In the genomic region with DNA sequence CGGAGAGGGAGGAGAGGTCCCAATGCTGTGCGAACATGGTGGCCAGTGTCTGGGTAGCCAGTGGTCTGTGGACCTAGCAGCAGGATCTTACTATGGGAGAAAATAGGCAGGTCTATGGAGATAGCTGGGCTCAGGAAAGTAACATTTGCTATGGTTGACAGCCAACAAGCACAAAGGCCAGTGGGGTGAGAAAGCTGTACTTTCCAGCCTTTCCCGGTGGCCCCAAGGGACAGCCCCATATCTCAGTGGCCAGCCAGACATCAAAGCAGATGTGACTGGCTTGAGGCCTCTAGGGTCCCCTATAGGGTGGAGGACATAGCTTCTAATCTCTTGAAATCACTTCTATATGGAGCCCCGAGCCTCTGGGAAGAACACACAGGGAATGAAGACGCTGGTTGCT, we compare ENCODE assay signal across 14 mouse cellular contexts. TPM values are rescaled to one million over a fixed set of nuclear protein-coding genes. Genes with fewer than 3 reads are reported as not detected.
A peak's percentile ranks its signal among the peaks of the same experiment; 100 is the strongest.
DNase-seq lines count a peak whose midpoint lies in the region; ATAC-seq and TF ChIP-seq lines count a peak whose summit lies in the region.
"Had no signal": no experiment of that assay in that cellular context is flagged by ENCODE, and none has a peak within 500 bp of the region (broad histone marks: within the 10 kb centered on the region; RNA-seq: fewer than 3 reads in every experiment).

No protein-coding gene starts in this region.

- H3K4me1 ChIP-seq in brown adipose tissue, adult 24 weeks (ENCODE audit: control insufficient read depth, insufficient read depth, insufficient read length, low read length), result 0 out of 2 replicates have a peak, but pooled peaks cover 3% of the 10 kb centered on the region
- H3K4me1 ChIP-seq: forebrain, embryonic 13.5 days; intestine, embryonic 15.5 days had no signal

- intact Hi-C loops in gastrocnemius, adult 2 months (cut with DNase I), result loop anchor here (1.0 to 10.0 kb wide), 4 partner anchors 21 to 204 kb away; partner anchors contain the start of gene Med27

- H3K4me3 ChIP-seq in gastrocnemius, adult 2 months, result peak overlapping the region; percentile 57
- H3K4me3 ChIP-seq in brown adipose tissue, adult 24 weeks (ENCODE audit: insufficient read depth, low read depth, low read length), result no peak overlapping the region
- H3K4me3 ChIP-seq: embryonic facial prominence, embryonic 10.5 days; forebrain, embryonic 13.5 days; heart, embryonic 12.5 days; hindbrain, embryonic 10.5 days; intestine, embryonic 15.5 days had no signal

- ATAC-seq in activated CD4-positive, CD25-positive, alpha-beta regulatory T cell, adult 4 months, result no peak
- ATAC-seq: forebrain, embryonic 13.5 days; intestine, embryonic 15.5 days had no signal

- peak; percentile 51 for DNase-seq in cerebellum, adult 11-12 months
- DNase-seq in cerebellum, adult 9-11 months, result no peak
- no peak for DNase-seq in gastrocnemius, adult 2 months
- no peak for DNase-seq in gastrocnemius, adult 8-10 months (ENCODE audit: low spot score in 2 of 2)
- DNase-seq: forebrain, postnatal 0 days had no signal

- H3K27ac ChIP-seq in gastrocnemius, adult 2 months, result peak overlapping the region; percentile 92
- peak overlapping the region; percentile 98 for H3K27ac ChIP-seq in brown adipose tissue, adult 24 weeks (replicated peaks; ENCODE audit: low read depth, low read length)
- H3K27ac ChIP-seq: embryonic facial prominence, embryonic 10.5 days; forebrain, embryonic 13.5 days; hindbrain, embryonic 14.5 days; intestine, embryonic 15.5 days had no signal

- TF ChIP-seq CTCF in gastrocnemius, adult 2 months (IDR thresholded peaks at IDR 0.05), result no peak

RNA-seq across cellular contexts. Expression of gene Ntng2, which starts 35.8 kb away (rescaled TPM):
- 10 to 100 TPM; 25.0 to 27.0 TPM for total RNA-seq in gastrocnemius, adult 2 months (2021)
- 10 to 100 TPM; 16.7 to 30.4 (median 26.0) TPM for total RNA-seq in gastrocnemius, adult 8-10 months (2022)
- 5.6 and 10.0 TPM in 2 replicates for polyA plus RNA-seq in brown adipose tissue, adult 24 weeks (2012; ENCODE audit: insufficient read depth, insufficient read length, missing spikeins)
- 1 to 10 TPM; 3.8 to 5.7 TPM for polyA plus RNA-seq in activated CD4-positive, CD25-positive, alpha-beta regulatory T cell, adult 4 months (2017; shearing (Covaris generic))
- polyA plus RNA-seq: G1E had no signal
